Mouse (Mus musculus) CD4-positive, CD25-positive, alpha-beta regulatory T cell, adult 4 months (primary cell): ENCODE data around the gene Gm20888. TPM values are rescaled to one million over a fixed set of nuclear protein-coding genes. Genes with fewer than 3 reads are reported as not detected.
"Not testable (repeated sequence)": the region's sequence is repeated elsewhere in the genome, so short reads cannot be mapped to it uniquely, and the experiment has no call there.

ENCODE experiments used
- ATAC-seq: one replicate; pipeline ENCODE4 v1.8.0; 2017
- polyA plus RNA-seq, 2 experiments: library from polyadenylated mRNA; unstranded; fragments of 100-300 nt; shearing (Covaris generic); gene quantifications; one replicate each; pipeline ENCODE4 v1.2.1; 2017

Gene Gm20888
- polyA plus RNA-seq = not detected

- ATAC-seq = not testable (repeated sequence)
Observed at GRCm38 (mm10) chrY:70441582-70441981, at the start of gene Gm20888. Gm20888 (plus strand) TSS chrY:70441882.

Other genes starting within 250 kb of the Gm20888 start
- gene Gm21118, start 168.2 kb upstream of the Gm20888 start, polyA plus RNA-seq = not detected
- gene Gm29423, start 138.6 kb upstream of the Gm20888 start, polyA plus RNA-seq = not detected
- not detected for gene Gm29644, start 138.5 kb upstream of the Gm20888 start, polyA plus RNA-seq